Mouse (Mus musculus) lung, embryonic 16.5 days (tissue): ENCODE measurements around the gene Ccdc3. TPM values are rescaled to one million over a fixed set of nuclear protein-coding genes. Genes with fewer than 3 reads are reported as not detected.

Experiments used
- ATAC-seq: fragments of 200-750 bp; cut with Nextera tagmentation; 2 replicates; pipeline ENCODE4 v1.8.0; 2017; ENCODE audit warnings: low read depth, mild to moderate bottlenecking, moderate library complexity
- H3K27ac ChIP-seq: fragments of 300-500 bp; sonication (generic); 2 replicates; pipeline ENCODE4 v1.5.1; 2014; ENCODE audit warnings: mild to moderate bottlenecking, control low read depth, low read length
- H3K27me3 ChIP-seq: fragments of 300-500 bp; sonication (generic); 2 replicates; pipeline ENCODE4 v1.6.1; 2014; ENCODE audit warnings: low read depth, low read length, mixed read lengths; ENCODE audit not compliant: control insufficient read depth, insufficient read depth
- H3K36me3 ChIP-seq: fragments of 300-500 bp; sonication (generic); 2 replicates; pipeline ENCODE4 v1.6.1; 2014; ENCODE audit warnings: low read length; ENCODE audit not compliant: control insufficient read depth, insufficient read depth
- H3K4me1 ChIP-seq: fragments of 300-500 bp; sonication (generic); replicated peaks from 2 replicates; pipeline ENCODE4 v1.6.1; 2014; ENCODE audit warnings: low read length, mixed read lengths; ENCODE audit not compliant: control insufficient read depth, insufficient read depth
- H3K4me2 ChIP-seq: fragments of 300-500 bp; sonication (generic); 2 replicates; pipeline ENCODE4 v1.6.1; 2014; ENCODE audit warnings: low read depth, low read length, control low read depth
- H3K4me3 ChIP-seq: fragments of 300-500 bp; sonication (generic); 2 replicates; pipeline ENCODE4 v1.5.1; 2014; ENCODE audit warnings: mild to moderate bottlenecking, low read length, control low read depth
- H3K9ac ChIP-seq: fragments of 300-500 bp; sonication (generic); 2 replicates; pipeline ENCODE4 v1.6.1; 2014; ENCODE audit warnings: low read length, control low read depth
- H3K9me3 ChIP-seq: fragments of 300-500 bp; sonication (generic); 2 replicates; pipeline ENCODE4 v1.6.1; 2016; ENCODE audit warnings: low read length; ENCODE audit not compliant: control insufficient read depth
- WGBS: fragments of 180-500 bp; shearing (Covaris S2); extraction: QIAGEN DNeasy Blood & Tissue Kit; methylation state at CpG from one replicate; pipeline ENCODE4 v1.1.7; 2014; 5-methylcytosine and 5-hydroxymethylcytosine counted together
- polyA plus RNA-seq: library from polyadenylated mRNA; unstranded; fragments of >200 nt; fragmentation: Nextera tagmentation; extraction: Ambion mirVana; gene quantifications from 2 replicates; pipeline ENCODE4 v1.2.1, GENCODE M21; 2015

Ccdc3 gene
- polyA plus RNA-seq, 1 experiment from 2014 or later, result 1.9 TPM

GRCm38 (mm10) chr2:5262279-5262678 lies 124.7 kb downstream of the Ccdc3 start:
- WGBS, result 90% methylated on average over 2 of the region's 2 CpGs
- H3K9ac ChIP-seq, result no peak overlapping the region
- no peak for ATAC-seq

DNA sequence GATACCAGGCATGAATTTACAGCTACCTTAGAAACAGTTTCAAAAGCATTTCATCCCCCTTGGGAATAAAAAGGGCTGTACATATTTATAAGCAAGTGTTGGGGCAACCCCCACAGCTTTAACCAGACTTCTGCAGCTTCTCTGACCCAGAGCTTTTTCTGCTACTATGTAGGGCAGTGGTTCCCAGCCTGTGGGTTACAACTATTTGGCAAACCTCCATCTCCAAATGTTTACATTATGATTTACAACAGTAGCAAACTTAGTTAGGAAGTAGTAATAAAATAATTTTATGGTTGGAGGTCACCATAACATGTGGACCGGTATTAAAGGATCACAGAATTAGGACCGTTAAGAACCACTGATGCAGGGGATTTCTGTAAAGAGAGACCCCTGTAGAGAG lies 130.4 kb downstream of the Ccdc3 start:
- 43% methylated on average over 2 of the region's 2 CpGs for WGBS

More at GRCm38 (mm10) chr2:5262279-5262678, 124.7 kb downstream of the Ccdc3 start:
- Histone ChIP-seq H3K4me3 (no peak overlapping the region), H3K27me3 (no peaks in the 10 kb centered on the region), H3K36me3 (no peaks in the 10 kb centered on the region), H3K4me1 (no peaks in the 10 kb centered on the region), H3K9me3 (no peaks in the 10 kb centered on the region), H3K4me2 (no peak overlapping the region), H3K27ac (no peak overlapping the region)

More for the DNA sequence above, 130.4 kb downstream of the Ccdc3 start:
- no peak for ATAC-seq
- Histone ChIP-seq H3K36me3 (no peaks in the 10 kb centered on the region), H3K4me3 (no peak overlapping the region), H3K27ac (no peak overlapping the region), H3K4me2 (no peak overlapping the region), H3K4me1 (peaks cover 3% of the 10 kb centered on the region; the same call in 1 of the 2 replicates), H3K9me3 (no peaks in the 10 kb centered on the region), H3K27me3 (no peaks in the 10 kb centered on the region), H3K9ac (no peak overlapping the region)

Other genes with a start within 250 kb of the Ccdc3 start
- gene Phyh, start 218.8 kb upstream of the Ccdc3 start, polyA plus RNA-seq, result 91.9 and 96.2 TPM in 2 replicates
- not detected in 2 replicates for gene Ucma, start 161.7 kb upstream of the Ccdc3 start, polyA plus RNA-seq
- gene Mcm10, start 125.0 kb upstream of the Ccdc3 start, polyA plus RNA-seq, result 31.8 and 36.4 TPM in 2 replicates
- gene Optn, start 73.7 kb upstream of the Ccdc3 start, polyA plus RNA-seq, result 13.3 and 13.5 TPM in 2 replicates